Mouse (Mus musculus): ENCODE results near the gene Fbxl7.

GRCm38 (mm10) chr15:26837200-26837599 lies 58.2 kb downstream of the Fbxl7 start:
- TF ChIP-seq CTCF (IDR thresholded peaks at IDR 0.05; ENCODE audit: low read depth) (no peak), EP300 (IDR thresholded peaks at IDR 0.05; ENCODE audit: low read depth) (no peak)

Measured in liver, embryonic 14.5 days (tissue).